Mouse (Mus musculus) neural tube, embryonic 11.5 days (tissue): ENCODE data around the gene Phka2. TPM values are rescaled to one million over a fixed set of nuclear protein-coding genes. Genes with fewer than 3 reads are reported as not detected.

ENCODE experiments used
- ATAC-seq: fragments of 200-750 bp; cut with Nextera tagmentation; 2 replicates; pipeline ENCODE4 v1.8.0; 2017; ENCODE audit warnings: moderate number of reproducible peaks, mild to moderate bottlenecking, moderate TSS enrichment, moderate library complexity; ENCODE audit not compliant: insufficient read depth, low FRiP score, low TSS enrichment
- DNase-seq: peaks from one replicate; pipeline ENCODE4 v3.0.0-alpha.2; 2015; ENCODE audit warnings: low spot score
- H3K27ac ChIP-seq: fragments of 300-500 bp; sonication (generic); 2 replicates; pipeline ENCODE4 v1.5.1; 2014; ENCODE audit warnings: low read depth, mild to moderate bottlenecking, low read length
- H3K27me3 ChIP-seq: fragments of 300-500 bp; sonication (generic); 2 replicates; pipeline ENCODE4 v1.6.1; 2014; ENCODE audit warnings: mild to moderate bottlenecking, low read length, mixed read lengths; ENCODE audit not compliant: control insufficient read depth, insufficient read depth
- H3K36me3 ChIP-seq: fragments of 300-500 bp; sonication (generic); 2 replicates; pipeline ENCODE4 v1.6.1; 2014; ENCODE audit warnings: mild to moderate bottlenecking, low read length, moderate library complexity, mixed read lengths; ENCODE audit not compliant: control insufficient read depth, insufficient read depth
- H3K4me1 ChIP-seq: fragments of 300-500 bp; sonication (generic); 2 replicates; pipeline ENCODE4 v1.6.1; 2014; ENCODE audit warnings: low read length, mixed read lengths; ENCODE audit not compliant: control insufficient read depth, insufficient read depth
- H3K4me2 ChIP-seq: fragments of 300-500 bp; sonication (generic); 2 replicates; pipeline ENCODE4 v1.6.1; 2014; ENCODE audit warnings: low read depth, mild to moderate bottlenecking, moderate library complexity
- H3K4me3 ChIP-seq: fragments of 300-500 bp; sonication (generic); 2 replicates; pipeline ENCODE4 v1.5.1; 2014; ENCODE audit warnings: low read depth, low read length
- H3K9ac ChIP-seq: fragments of 300-500 bp; sonication (generic); 2 replicates; pipeline ENCODE4 v1.6.1; 2014; ENCODE audit warnings: mild to moderate bottlenecking, low read length
- H3K9me3 ChIP-seq: fragments of 300-500 bp; sonication (generic); 2 replicates; pipeline ENCODE4 v1.6.1; 2016; ENCODE audit warnings: low read length; ENCODE audit not compliant: control insufficient read depth
- WGBS: fragments of 180-500 bp; shearing (Covaris S2); extraction: QIAGEN DNeasy Blood & Tissue Kit; methylation state at CpG from one replicate; pipeline ENCODE4 v1.1.7; 2014; 5-methylcytosine and 5-hydroxymethylcytosine counted together
- polyA plus RNA-seq: library from polyadenylated mRNA; unstranded; fragments of >200 nt; fragmentation: Nextera tagmentation; extraction: Ambion mirVana; gene quantifications from 2 replicates; pipeline ENCODE4 v1.2.1, GENCODE M21; 2014

Gene Phka2
- polyA plus RNA-seq = 17.4 and 18.1 TPM in 2 replicates

DNA sequence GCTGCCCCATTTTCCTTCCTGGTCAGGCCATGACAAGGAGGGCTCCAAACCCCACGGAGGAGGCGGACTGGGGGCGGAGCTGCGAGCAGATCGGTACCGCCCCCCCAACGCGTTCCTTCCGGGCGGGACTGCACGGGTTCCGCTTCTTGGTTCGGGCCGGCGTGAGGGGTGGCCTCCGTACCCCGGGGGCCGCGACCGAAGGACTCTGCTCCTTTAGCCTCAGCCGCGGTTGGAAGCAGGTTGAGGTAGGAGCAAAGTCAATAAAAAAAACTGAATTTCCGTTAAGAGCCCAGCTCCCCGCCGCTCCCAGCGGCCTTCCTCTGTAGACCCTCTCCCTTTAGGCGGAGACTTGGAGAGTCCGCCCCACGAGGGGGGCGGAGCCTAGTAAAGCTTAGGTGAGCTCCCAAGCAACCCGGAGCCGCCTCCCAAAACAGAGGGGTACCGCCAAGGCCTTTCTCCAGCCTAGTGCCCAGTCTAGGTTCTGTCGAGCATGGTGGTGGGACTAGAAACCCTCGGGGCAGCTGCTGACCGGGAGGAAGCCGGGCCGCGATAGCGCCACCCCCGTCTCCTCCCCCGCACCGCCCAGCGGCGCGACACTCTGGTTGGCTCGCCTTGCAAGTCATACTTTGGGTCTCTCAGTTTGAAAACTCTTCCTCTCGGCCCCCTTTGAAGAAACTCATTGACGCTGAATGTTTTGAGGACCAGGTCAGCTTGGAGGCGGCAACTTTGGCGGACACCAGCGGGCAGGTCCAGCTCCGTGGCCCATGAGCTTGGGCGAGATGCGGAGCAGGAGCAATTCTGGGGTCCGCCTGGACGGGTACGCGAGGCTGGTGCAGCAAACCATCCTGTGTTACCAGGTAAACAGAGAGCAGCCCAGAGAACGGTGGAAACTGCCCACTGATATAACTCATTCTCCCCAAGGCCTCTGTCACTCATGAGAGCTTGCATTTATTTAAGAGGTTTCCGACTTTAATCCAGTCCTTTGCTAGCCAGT, at the start of gene Phka2:
Gene Phka2, plus strand, starts transcription at position 119 of the 994 bp plus-strand sequence.
- peak within 1 kb of the TSS; percentile 51 for H3K4me2 ChIP-seq
- H3K27ac ChIP-seq = no peak within 1 kb of the TSS
- peak within 1 kb of the TSS; percentile 59 for H3K9ac ChIP-seq
- no peaks in the 10 kb centered on the region; the same call in 1 of the 2 replicates for H3K27me3 ChIP-seq
- ATAC-seq = peak; percentile 99
- H3K4me1 ChIP-seq = peaks cover 5% of the 10 kb centered on the region
- 11% methylated on average over 60 of the region's 61 CpGs for WGBS
- no peaks in the 10 kb centered on the region for H3K36me3 ChIP-seq
- peak; percentile 85 for DNase-seq
- H3K9me3 ChIP-seq = no peaks in the 10 kb centered on the region
- H3K4me3 ChIP-seq = peak within 1 kb of the TSS; percentile 51

DNA sequence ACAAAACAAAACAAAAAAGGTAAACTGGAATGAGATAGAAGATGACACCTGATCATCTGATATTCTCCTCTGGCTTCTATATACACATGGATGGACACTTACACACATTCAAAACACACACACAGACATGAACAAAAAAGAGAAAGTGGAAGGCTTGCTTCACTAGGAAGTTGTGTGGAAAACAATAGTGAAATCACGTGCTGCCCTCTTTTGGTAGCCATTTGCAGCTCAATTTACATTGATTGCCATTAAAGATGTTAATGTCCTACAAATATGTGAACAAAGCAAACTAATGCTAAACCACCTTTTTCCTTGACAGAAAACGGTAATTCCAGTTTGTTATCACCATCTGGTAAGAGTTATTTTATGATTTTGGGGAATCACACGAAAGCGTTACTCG, 46.3 kb upstream of the Phka2 start:
- Histone ChIP-seq H3K27me3 (no peaks in the 10 kb centered on the region; the same call in 1 of the 2 replicates), H3K4me1 (no peaks in the 10 kb centered on the region), H3K36me3 (no peaks in the 10 kb centered on the region), H3K4me3 (no peak overlapping the region), H3K27ac (no peak overlapping the region), H3K9ac (no peak overlapping the region), H3K4me2 (no peak overlapping the region), H3K9me3 (no peaks in the 10 kb centered on the region)
- DNase-seq (no peak), ATAC-seq (no peak)
- WGBS = 72% methylated on average over 5 of the region's 5 CpGs

DNA sequence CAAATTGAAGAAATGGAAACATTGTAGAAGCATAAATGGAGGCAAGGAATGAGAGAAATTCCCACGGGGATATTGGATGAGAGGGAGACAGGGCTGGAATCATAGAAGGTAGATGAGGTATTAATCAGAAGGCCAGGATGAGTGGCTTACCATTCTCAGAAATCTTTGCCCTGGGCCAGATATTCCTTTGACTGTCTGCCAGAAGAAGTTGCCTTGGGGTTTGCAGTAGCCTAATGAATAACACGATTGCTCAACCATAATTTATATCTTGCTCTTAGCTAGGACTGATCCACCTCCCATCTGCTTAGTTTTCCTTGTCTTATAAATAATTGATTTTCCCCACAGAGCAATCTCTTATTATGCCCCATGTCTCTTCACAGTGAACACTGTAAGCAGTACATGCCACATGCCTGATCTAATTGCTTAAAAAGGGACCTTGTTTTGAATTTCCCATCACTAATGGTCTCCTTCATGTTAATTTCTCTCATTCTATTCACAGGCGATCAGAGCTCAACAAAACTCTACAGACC, 30.6 kb upstream of the Phka2 start:
- 81% methylated on average over 3 of the region's 3 CpGs for WGBS

DNA sequence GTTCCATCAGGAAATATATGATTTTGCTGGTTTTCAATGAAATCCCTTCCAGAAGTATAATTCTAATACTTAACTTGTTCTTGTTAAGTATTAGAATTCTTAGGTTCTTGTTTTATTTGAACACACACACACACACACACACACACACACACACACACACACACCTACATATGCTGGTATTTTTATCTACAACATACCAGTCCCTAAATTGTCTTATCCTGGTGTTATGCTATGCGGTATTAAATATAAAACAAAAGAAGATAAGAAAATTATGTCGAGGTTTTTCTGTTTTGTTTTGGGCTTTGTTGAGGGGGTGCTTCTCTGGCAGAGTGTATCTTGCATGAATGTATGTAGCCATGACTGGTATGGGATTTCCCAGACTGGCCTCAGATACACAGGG, 12.2 kb upstream of the Phka2 start:
- Histone ChIP-seq H3K27me3 (no peaks in the 10 kb centered on the region), H3K9me3 (no peaks in the 10 kb centered on the region), H3K9ac (no peak overlapping the region), H3K4me2 (no peak overlapping the region), H3K4me3 (no peak overlapping the region), H3K27ac (no peak overlapping the region), H3K36me3 (no peaks in the 10 kb centered on the region), H3K4me1 (no peaks in the 10 kb centered on the region)
- ATAC-seq = no peak
- 91% methylated on average over 2 of the region's 2 CpGs for whole genome bisulfite sequencing
- no peak for DNase-seq

More for the DNA sequence above, 30.6 kb upstream of the Phka2 start:
- ATAC-seq (no peak), DNase-seq (no peak)
- no peaks in the 10 kb centered on the region for H3K4me1 ChIP-seq
- H3K4me3 ChIP-seq = no peak overlapping the region
- H3K9me3 ChIP-seq = no peaks in the 10 kb centered on the region
- H3K36me3 ChIP-seq = no peaks in the 10 kb centered on the region
- H3K27me3 ChIP-seq = peaks cover 2% of the 10 kb centered on the region; the same call in 1 of the 2 replicates
- H3K27ac ChIP-seq = no peak overlapping the region
- no peak overlapping the region for H3K9ac ChIP-seq
- no peak overlapping the region for H3K4me2 ChIP-seq

DNA sequence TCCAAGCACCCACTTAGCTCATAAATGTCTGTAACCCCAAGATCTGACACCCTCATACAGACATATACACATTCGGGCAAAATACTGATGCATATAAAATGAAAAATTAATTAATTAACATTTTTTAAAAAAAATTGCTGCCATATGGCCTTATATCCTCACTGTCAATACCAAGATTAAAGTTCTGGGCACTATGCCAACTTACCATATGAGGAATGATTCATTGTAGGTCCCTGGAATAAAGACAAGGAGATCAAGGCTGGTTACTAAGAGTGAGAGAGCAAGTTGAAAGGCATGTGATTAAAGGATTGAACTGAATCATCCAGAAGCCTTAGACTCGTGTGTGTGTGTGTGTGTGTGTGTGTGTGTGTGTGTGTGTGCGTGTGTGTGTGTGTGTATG, 7.6 kb upstream of the Phka2 start:
- Histone ChIP-seq H3K27me3 (no peaks in the 10 kb centered on the region), H3K9me3 (no peaks in the 10 kb centered on the region), H3K4me2 (no peak overlapping the region), H3K4me3 (no peak overlapping the region), H3K36me3 (no peaks in the 10 kb centered on the region), H3K27ac (no peak overlapping the region), H3K4me1 (no peaks in the 10 kb centered on the region), H3K9ac (no peak overlapping the region)
- DNase-seq (no peak), ATAC-seq (no peak)
- 45% methylated on average over 3 of the region's 3 CpGs for WGBS

DNA sequence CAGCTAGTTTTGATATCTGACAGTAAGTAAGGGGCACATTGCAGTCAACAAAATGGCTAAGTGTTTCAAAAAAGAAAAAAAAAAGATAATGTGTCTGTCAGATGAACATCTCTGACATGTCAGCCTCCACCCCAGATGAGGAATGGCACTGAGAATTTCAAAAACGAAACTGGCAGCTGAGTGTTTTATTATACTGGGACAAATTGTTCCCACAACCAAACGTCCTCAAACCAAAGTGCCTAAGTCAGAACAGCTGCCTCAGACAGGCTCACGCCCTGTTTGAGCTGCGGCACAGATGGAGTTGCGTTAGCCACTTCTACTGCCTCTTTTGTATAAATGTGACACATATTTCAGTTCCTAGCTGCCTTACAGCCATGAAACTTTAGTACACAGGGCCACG, 7.0 kb upstream of the Phka2 start:
- whole genome bisulfite sequencing = 75% methylated on average over 6 of the region's 6 CpGs
- H3K4me1 ChIP-seq = no peaks in the 10 kb centered on the region
- no peaks in the 10 kb centered on the region for H3K27me3 ChIP-seq
- no peaks in the 10 kb centered on the region for H3K9me3 ChIP-seq
- no peak overlapping the region for H3K27ac ChIP-seq
- no peak overlapping the region for H3K4me3 ChIP-seq
- no peaks in the 10 kb centered on the region for H3K36me3 ChIP-seq
- DNase-seq (no peak), ATAC-seq (no peak)
- H3K4me2 ChIP-seq = no peak overlapping the region
- H3K9ac ChIP-seq = no peak overlapping the region

DNA sequence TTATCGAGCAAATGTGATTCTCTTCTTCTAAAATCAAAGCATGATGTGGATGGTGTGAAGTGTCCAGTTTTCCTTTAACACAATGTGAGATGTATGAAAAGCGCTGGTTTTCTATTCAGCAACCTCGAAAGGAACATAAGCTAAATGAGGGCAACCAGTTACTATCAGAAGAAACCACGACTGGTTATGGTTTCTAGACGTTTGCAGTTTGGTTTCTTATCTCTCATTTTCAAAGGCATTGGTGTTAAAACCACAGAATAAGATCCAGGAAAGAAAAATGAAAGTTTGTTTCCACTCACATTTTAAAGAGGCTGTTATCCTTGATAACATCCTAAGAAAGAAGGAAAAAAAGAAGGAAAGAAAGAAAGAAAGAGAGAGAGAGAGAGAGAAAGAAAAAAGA, 5.5 kb upstream of the Phka2 start:
- H3K4me1 ChIP-seq = no peaks in the 10 kb centered on the region
- no peak overlapping the region for H3K4me3 ChIP-seq
- 76% methylated on average over 5 of the region's 5 CpGs for WGBS
- no peaks in the 10 kb centered on the region for H3K9me3 ChIP-seq
- no peak overlapping the region for H3K4me2 ChIP-seq
- no peaks in the 10 kb centered on the region; the same call in 1 of the 2 replicates for H3K27me3 ChIP-seq
- no peaks in the 10 kb centered on the region for H3K36me3 ChIP-seq
- H3K9ac ChIP-seq = no peak overlapping the region
- ATAC-seq (no peak), DNase-seq (no peak)
- no peak overlapping the region for H3K27ac ChIP-seq

DNA sequence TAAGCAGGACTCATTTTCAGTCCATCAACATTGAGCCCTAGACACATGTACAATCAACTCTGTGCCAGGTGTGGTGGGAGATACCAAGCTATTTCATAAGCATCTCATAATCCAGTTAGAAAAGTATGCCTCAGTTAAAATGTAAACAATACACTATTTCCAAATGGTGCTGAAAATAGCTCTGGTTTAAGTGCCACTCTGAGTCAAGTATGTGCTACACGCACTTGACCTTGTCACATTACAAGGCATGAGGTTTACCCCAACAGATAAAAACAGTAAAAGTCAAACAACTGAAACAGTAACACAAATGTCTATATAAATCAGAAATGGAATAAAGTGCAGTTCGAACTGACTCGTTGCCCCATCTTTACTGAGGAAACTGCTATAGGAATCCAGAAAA, 871 bp upstream of the Phka2 start:
- peaks cover 5% of the 10 kb centered on the region for H3K4me1 ChIP-seq
- no peaks in the 10 kb centered on the region; the same call in 1 of the 2 replicates for H3K27me3 ChIP-seq
- no peak overlapping the region for H3K4me2 ChIP-seq
- 89% methylated on average over 3 of the region's 3 CpGs for WGBS
- ATAC-seq = no peak
- H3K4me3 ChIP-seq = no peak overlapping the region
- no peaks in the 10 kb centered on the region for H3K9me3 ChIP-seq
- H3K9ac ChIP-seq = no peak overlapping the region
- no peak for DNase-seq
- H3K36me3 ChIP-seq = no peaks in the 10 kb centered on the region
- no peak overlapping the region for H3K27ac ChIP-seq
